Mouse (Mus musculus): Measurements from ENCODE around the gene Tmem189.
"Not testable (repeated sequence)": the region's sequence is repeated elsewhere in the genome, so short reads cannot be mapped to it uniquely, and the experiment has no call there.

GRCm38 (mm10) chr2:167643356-167644052 lies 46.1 kb downstream of the Tmem189 start:
- not testable (repeated sequence) for TF ChIP-seq MAFK (IDR thresholded peaks at IDR 0.05; ENCODE audit: borderline replicate concordance, low read depth, low read length); CHD2 (IDR thresholded peaks at IDR 0.05; ENCODE audit: low read length); GATA1 (IDR thresholded peaks at IDR 0.05; ENCODE audit: low read depth, low read length); POLR2A (IDR thresholded peaks at IDR 0.05; ENCODE audit: control insufficient read depth in 1 of 2, insufficient read depth in 1 of 2, low read depth in 1 of 2, low read length in 2 of 2, poor library complexity in 1 of 2)

Data from MEL (cell line).